Mouse (Mus musculus): ENCODE results near the gene Lce1l. TPM values are rescaled to one million over a fixed set of nuclear protein-coding genes. Genes with fewer than 3 reads are reported as not detected.

The Lce1l gene
- polyA plus RNA-seq, 1 experiment from 2014 or later, result not detected

GRCm38 (mm10) chr3:92807791-92808190 lies 43.3 kb downstream of the Lce1l start, which contains the start of gene Lce1k:
Gene Lce1k (minus strand): TSS chr3:92807891.
- no peak for ATAC-seq
- Histone ChIP-seq H3K27me3 (replicated peaks; ENCODE audit: control insufficient read depth, insufficient read depth, low read length) (no peaks in the 10 kb centered on the region), H3K27ac (ENCODE audit: low read depth, low read length) (no peak within 1 kb of the TSS), H3K4me2 (ENCODE audit: low read length) (no peak within 1 kb of the TSS), H3K36me3 (ENCODE audit: control insufficient read depth, insufficient read depth, low read length) (no peaks in the 10 kb centered on the region), H3K4me1 (ENCODE audit: control insufficient read depth, insufficient read depth, low read length) (no peaks in the 10 kb centered on the region), H3K4me3 (ENCODE audit: low read depth, low read length) (no peak within 1 kb of the TSS), H3K9ac (ENCODE audit: low read length) (no peak within 1 kb of the TSS), H3K9me3 (replicated peaks; ENCODE audit: control insufficient read depth, low read length) (no peaks in the 10 kb centered on the region)
- no peak for DNase-seq (ENCODE audit: low spot score)

Other genes starting within 250 kb of the Lce1l start
- not detected in 2 replicates for gene 2210017I01Rik, start 243.8 kb downstream of the Lce1l start, polyA plus RNA-seq (2014; fragmentation: Nextera tagmentation; extraction: Ambion mirVana)
- not detected in 2 replicates for gene Lce6a, start 229.6 kb downstream of the Lce1l start, polyA plus RNA-seq (2014; fragmentation: Nextera tagmentation; extraction: Ambion mirVana)
- not detected in 2 replicates for gene Lce1a1, start 203.0 kb downstream of the Lce1l start, polyA plus RNA-seq (2014; fragmentation: Nextera tagmentation; extraction: Ambion mirVana)
- gene Lce1b, start 194.4 kb downstream of the Lce1l start, polyA plus RNA-seq (2014; fragmentation: Nextera tagmentation; extraction: Ambion mirVana), result not detected in 2 replicates
- not detected in 2 replicates for gene Lce1a2, start 181.0 kb downstream of the Lce1l start, polyA plus RNA-seq (2014; fragmentation: Nextera tagmentation; extraction: Ambion mirVana)
- not detected in 2 replicates for gene Lce1c, start 172.0 kb downstream of the Lce1l start, polyA plus RNA-seq (2014; fragmentation: Nextera tagmentation; extraction: Ambion mirVana)
- gene Lce1d, start 164.1 kb downstream of the Lce1l start, polyA plus RNA-seq (2014; fragmentation: Nextera tagmentation; extraction: Ambion mirVana), result not detected in 2 replicates
- gene Lce1e, start 142.2 kb downstream of the Lce1l start, polyA plus RNA-seq (2014; fragmentation: Nextera tagmentation; extraction: Ambion mirVana), result not detected in 2 replicates
- gene Lce1f, start 130.9 kb downstream of the Lce1l start, polyA plus RNA-seq (2014; fragmentation: Nextera tagmentation; extraction: Ambion mirVana), result not detected in 2 replicates
- not detected in 2 replicates for gene Gm38119, start 112.2 kb downstream of the Lce1l start, polyA plus RNA-seq (2014; fragmentation: Nextera tagmentation; extraction: Ambion mirVana)
- not detected in 2 replicates for gene Lce1g, start 98.9 kb downstream of the Lce1l start, polyA plus RNA-seq (2014; fragmentation: Nextera tagmentation; extraction: Ambion mirVana)
- not detected in 2 replicates for gene Lce1h, start 86.2 kb downstream of the Lce1l start, polyA plus RNA-seq (2014; fragmentation: Nextera tagmentation; extraction: Ambion mirVana)
- gene Lce1i, start 72.4 kb downstream of the Lce1l start, polyA plus RNA-seq (2014; fragmentation: Nextera tagmentation; extraction: Ambion mirVana), result not detected in 2 replicates
- not detected in 2 replicates for gene Lce1j, start 60.8 kb downstream of the Lce1l start, polyA plus RNA-seq (2014; fragmentation: Nextera tagmentation; extraction: Ambion mirVana)
- not detected in 2 replicates for gene Lce1k, start 43.4 kb downstream of the Lce1l start, polyA plus RNA-seq (2014; fragmentation: Nextera tagmentation; extraction: Ambion mirVana)
- not detected in 2 replicates for gene Kprp, start 24.0 kb downstream of the Lce1l start, polyA plus RNA-seq (2014; fragmentation: Nextera tagmentation; extraction: Ambion mirVana)
- gene 2310050C09Rik, start 18.9 kb upstream of the Lce1l start, polyA plus RNA-seq (2014; fragmentation: Nextera tagmentation; extraction: Ambion mirVana), result not detected in 2 replicates
- gene Lce3a, start 74.9 kb upstream of the Lce1l start, polyA plus RNA-seq (2014; fragmentation: Nextera tagmentation; extraction: Ambion mirVana), result not detected in 2 replicates
- gene Lce3b, start 81.7 kb upstream of the Lce1l start, polyA plus RNA-seq (2014; fragmentation: Nextera tagmentation; extraction: Ambion mirVana), result not detected in 2 replicates
- not detected in 2 replicates for gene Lce3c, start 93.2 kb upstream of the Lce1l start, polyA plus RNA-seq (2014; fragmentation: Nextera tagmentation; extraction: Ambion mirVana)
- gene Lce3d, start 106.1 kb upstream of the Lce1l start, polyA plus RNA-seq (2014; fragmentation: Nextera tagmentation; extraction: Ambion mirVana), result not detected in 2 replicates
- not detected in 2 replicates for gene Lce3e, start 115.8 kb upstream of the Lce1l start, polyA plus RNA-seq (2014; fragmentation: Nextera tagmentation; extraction: Ambion mirVana)
- gene Lce3f, start 140.9 kb upstream of the Lce1l start, polyA plus RNA-seq (2014; fragmentation: Nextera tagmentation; extraction: Ambion mirVana), result not detected in 2 replicates
- 0.25 TPM in 1 of 2 replicates, not detected in the other for gene Crct1, start 164.4 kb upstream of the Lce1l start, polyA plus RNA-seq (2014; fragmentation: Nextera tagmentation; extraction: Ambion mirVana)
- gene Lce1m, start 167.8 kb upstream of the Lce1l start, polyA plus RNA-seq (2014; fragmentation: Nextera tagmentation; extraction: Ambion mirVana), result not detected in 2 replicates
- not detected in 2 replicates for gene Gm4858, start 217.5 kb upstream of the Lce1l start, polyA plus RNA-seq (2014; fragmentation: Nextera tagmentation; extraction: Ambion mirVana)

All from forebrain, embryonic 14.5 days (tissue).